Mouse (Mus musculus) midbrain, embryonic 13.5 days (tissue): ENCODE results near the gene Dennd5a. TPM values are rescaled to one million over a fixed set of nuclear protein-coding genes. Genes with fewer than 3 reads are reported as not detected.
"Not testable (repeated sequence)": the region's sequence is repeated elsewhere in the genome, so short reads cannot be mapped to it uniquely, and the experiment has no call there.

Experiments
- ATAC-seq: fragments of 200-750 bp; cut with Nextera tagmentation; 2 replicates; pipeline ENCODE4 v1.8.0; 2017; ENCODE audit warnings: mild to moderate bottlenecking, moderate TSS enrichment, moderate library complexity
- H3K27ac ChIP-seq: fragments of 300-500 bp; sonication (generic); 2 replicates; pipeline ENCODE4 v1.5.1; 2015; ENCODE audit warnings: inconsistent platforms, mild to moderate bottlenecking, moderate library complexity
- H3K27me3 ChIP-seq: fragments of 300-500 bp; sonication (generic); 2 replicates; pipeline ENCODE4 v1.6.1; 2015; ENCODE audit warnings: mild to moderate bottlenecking, inconsistent platforms
- H3K36me3 ChIP-seq: fragments of 300-500 bp; sonication (generic); 2 replicates; pipeline ENCODE4 v1.6.1; 2015; ENCODE audit warnings: mild to moderate bottlenecking, inconsistent platforms
- H3K4me1 ChIP-seq: fragments of 300-500 bp; sonication (generic); replicated peaks from 2 replicates; pipeline ENCODE4 v1.6.1; 2015; ENCODE audit warnings: inconsistent platforms
- H3K4me2 ChIP-seq: fragments of 300-500 bp; sonication (generic); replicated peaks from 2 replicates; pipeline ENCODE4 v1.6.1; 2015; ENCODE audit warnings: moderate library complexity, mild to moderate bottlenecking, inconsistent platforms
- H3K4me3 ChIP-seq: fragments of 300-500 bp; sonication (generic); replicated peaks from 2 replicates; pipeline ENCODE4 v1.5.1; 2015; ENCODE audit warnings: mild to moderate bottlenecking, inconsistent platforms
- H3K9ac ChIP-seq: fragments of 300-500 bp; sonication (generic); replicated peaks from 2 replicates; pipeline ENCODE4 v1.6.1; 2015; ENCODE audit warnings: mild to moderate bottlenecking, inconsistent platforms
- H3K9me3 ChIP-seq: fragments of 300-500 bp; sonication (generic); 2 replicates; pipeline ENCODE4 v1.6.1; 2016; ENCODE audit warnings: mild to moderate bottlenecking, inconsistent platforms
- WGBS: fragments of 180-500 bp; shearing (Covaris S2); methylation state at CpG from one replicate; pipeline ENCODE4 v1.1.7; 2015; 5-methylcytosine and 5-hydroxymethylcytosine counted together
- polyA plus RNA-seq: library from polyadenylated mRNA; unstranded; fragments of >200 nt; fragmentation: Nextera tagmentation; extraction: Ambion mirVana; gene quantifications from 2 replicates; pipeline ENCODE4 v1.2.1, GENCODE M21; 2015

Gene Dennd5a
- polyA plus RNA-seq, 1 experiment from 2014 or later = 44.8 TPM

DNA sequence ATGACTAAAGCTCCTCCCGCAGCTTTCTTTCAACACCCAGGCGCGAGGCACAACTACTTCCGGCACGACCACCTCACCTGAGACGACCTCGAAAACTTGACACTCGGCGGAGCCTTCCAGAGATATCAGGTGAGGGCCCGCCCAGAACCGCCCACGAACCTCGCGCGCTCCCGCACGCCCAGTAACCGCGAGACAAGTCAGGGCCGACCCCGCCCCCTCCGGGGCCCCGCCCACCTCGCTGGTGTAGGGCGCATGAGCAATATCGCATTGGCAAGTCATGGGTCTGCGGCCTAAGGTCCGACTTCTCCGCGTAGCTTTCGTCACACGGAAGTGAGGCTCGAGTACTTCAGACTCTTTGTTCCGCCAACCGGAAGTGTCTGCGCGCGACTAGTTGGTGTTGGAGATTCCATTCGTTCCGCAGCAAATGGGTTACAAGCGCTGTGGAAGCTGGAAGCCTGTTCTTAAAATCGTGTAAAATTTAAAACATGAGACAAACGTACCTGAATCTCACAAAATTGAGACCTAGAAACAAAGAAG lies 25.9 kb upstream of the Dennd5a start:
- Histone ChIP-seq H3K4me3 (peak overlapping the region; percentile 70), H3K4me1 (peaks cover 21% of the 10 kb centered on the region), H3K27ac (peak overlapping the region; percentile 86), H3K9me3 (no peaks in the 10 kb centered on the region), H3K9ac (peak overlapping the region; percentile 79), H3K27me3 (no peaks in the 10 kb centered on the region), H3K36me3 (peaks cover 12% of the 10 kb centered on the region), H3K4me2 (peak overlapping the region; percentile 83)
- under 1% methylated on average over 43 of the region's 43 CpGs for WGBS
- peak; percentile 99 for ATAC-seq

DNA sequence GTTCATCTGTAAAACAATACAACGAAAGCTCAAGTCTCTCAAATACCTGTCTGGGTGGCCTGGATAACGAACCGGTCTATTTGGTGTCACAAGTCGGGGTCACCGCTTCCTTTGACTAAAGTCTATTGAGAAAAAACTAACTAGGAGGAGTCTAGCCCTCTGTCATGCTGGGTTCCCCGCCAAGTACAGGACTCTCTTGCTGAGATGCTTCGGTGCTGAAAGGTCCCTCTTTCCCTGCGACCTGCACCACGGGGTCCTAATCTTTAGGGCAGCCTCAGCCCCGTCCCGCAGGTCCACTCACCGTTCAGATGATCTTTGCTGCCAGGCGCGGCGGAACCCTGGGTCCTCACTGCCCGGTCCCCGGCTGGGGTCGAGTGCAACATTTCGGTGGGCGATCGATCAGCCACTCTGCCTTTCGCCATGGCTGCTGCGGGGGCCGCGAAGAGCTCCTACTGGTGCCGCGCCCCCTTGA lies 25.4 kb upstream of the Dennd5a start:
- under 1% methylated on average over 27 of the region's 27 CpGs for WGBS
- Histone ChIP-seq H3K9ac (peak overlapping the region; percentile 79), H3K9me3 (no peaks in the 10 kb centered on the region), H3K4me3 (peak overlapping the region; percentile 70), H3K4me2 (peak overlapping the region; percentile 83), H3K4me1 (peaks cover 21% of the 10 kb centered on the region), H3K27ac (peak overlapping the region; percentile 86; the same call in 1 of the 2 replicates), H3K36me3 (peaks cover 13% of the 10 kb centered on the region), H3K27me3 (no peaks in the 10 kb centered on the region)
- ATAC-seq = peak; percentile 85

DNA sequence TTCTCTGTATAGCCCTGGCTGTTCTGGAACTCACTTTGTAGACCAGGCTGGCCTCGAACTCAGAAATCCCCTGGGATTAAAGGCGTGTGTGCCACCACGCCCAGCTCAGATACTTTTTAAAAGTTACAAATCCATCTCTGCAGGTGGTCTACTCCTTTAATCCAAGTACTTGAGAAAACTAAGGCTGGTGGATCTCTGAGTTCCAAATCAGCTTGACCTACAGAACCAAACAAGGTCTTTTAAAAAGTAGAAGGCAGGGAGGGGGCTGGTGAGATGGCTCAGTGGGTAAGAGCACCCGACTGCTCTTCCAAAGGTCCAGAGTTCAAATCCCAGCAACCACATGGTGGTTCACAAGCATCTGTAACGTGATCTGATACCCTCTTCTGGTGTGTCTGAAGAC lies 24.3 kb upstream of the Dennd5a start:
- H3K27me3 ChIP-seq, ATAC-seq, H3K27ac ChIP-seq, H3K9ac ChIP-seq, H3K9me3 ChIP-seq: not testable (repeated sequence)
- H3K4me2 ChIP-seq = peak overlapping the region; percentile 83
- peak overlapping the region; percentile 70; the same call in 1 of the 2 replicates for H3K4me3 ChIP-seq
- WGBS = 65% methylated on average over 5 of the region's 5 CpGs
- peaks cover 21% of the 10 kb centered on the region for H3K4me1 ChIP-seq
- H3K36me3 ChIP-seq = peaks cover 24% of the 10 kb centered on the region

DNA sequence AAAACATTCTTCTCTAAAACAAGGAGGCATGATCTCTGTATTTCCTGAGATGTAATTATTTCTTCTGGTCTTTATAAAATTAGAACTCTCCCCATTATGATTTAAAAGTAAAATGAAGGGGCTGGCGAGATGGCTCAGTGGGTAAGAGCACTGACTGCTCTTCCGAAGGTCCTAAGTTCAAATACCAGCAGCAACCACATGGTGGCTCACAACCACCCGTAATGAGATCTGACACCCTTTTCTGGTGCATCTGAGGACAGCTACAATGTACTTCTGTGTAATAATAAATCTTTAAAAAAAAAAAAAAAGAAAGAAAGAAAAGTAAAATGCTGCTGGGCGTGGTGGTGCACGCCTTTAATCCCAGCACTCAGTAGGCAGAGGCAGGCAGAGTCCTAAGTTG lies 16.9 kb upstream of the Dennd5a start:
- H3K9ac ChIP-seq, ATAC-seq, H3K4me1 ChIP-seq, H3K4me2 ChIP-seq, H3K9me3 ChIP-seq, H3K27ac ChIP-seq, H3K27me3 ChIP-seq, H3K4me3 ChIP-seq: not testable (repeated sequence)
- peaks cover 68% of the 10 kb centered on the region for H3K36me3 ChIP-seq
- 69% methylated on average over 5 of the region's 5 CpGs for WGBS

GRCm38 (mm10) chr7:109975966-109976715 lies 15.9 kb upstream of the Dennd5a start:
- WGBS = 91% methylated on average over 6 of the region's 6 CpGs
- no peaks in the 10 kb centered on the region for H3K4me1 ChIP-seq
- no peak overlapping the region for H3K9ac ChIP-seq
- no peak overlapping the region for H3K27ac ChIP-seq
- peaks cover 59% of the 10 kb centered on the region for H3K36me3 ChIP-seq
- H3K27me3 ChIP-seq = no peaks in the 10 kb centered on the region
- no peak overlapping the region for H3K4me3 ChIP-seq
- H3K9me3 ChIP-seq = no peaks in the 10 kb centered on the region
- H3K4me2 ChIP-seq = no peak overlapping the region
- no peak for ATAC-seq

- ATAC-seq = peak; percentile 34; the same call in 1 of the 2 replicates
Measured at GRCm38 (mm10) chr7:109969542-109969941, 9.3 kb upstream of the Dennd5a start.

DNA sequence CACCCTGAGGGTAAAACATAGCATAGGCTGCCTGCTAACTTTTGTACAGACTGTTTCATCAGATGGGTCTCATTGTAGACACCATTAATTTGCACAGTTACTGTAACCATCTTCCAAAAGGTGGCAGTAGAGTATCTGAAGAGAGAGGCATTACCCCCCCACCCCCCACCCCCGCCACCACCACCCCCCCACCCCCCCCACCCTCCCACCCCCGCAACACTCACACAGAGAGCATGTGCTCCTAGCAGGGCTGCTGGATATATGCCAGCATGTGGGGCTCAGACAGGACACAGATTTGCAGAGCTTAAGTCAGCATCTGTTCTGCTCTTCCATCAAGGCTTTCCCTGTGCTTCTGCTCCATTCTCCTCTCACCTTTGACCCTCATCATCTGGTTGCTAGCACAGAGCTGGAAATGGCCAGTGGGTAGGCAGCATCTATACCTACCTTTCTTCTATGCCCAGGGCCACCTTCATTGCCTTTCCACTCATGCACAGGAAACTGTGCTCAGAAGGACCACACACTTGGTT lies 8.7 kb upstream of the Dennd5a start:
- Histone ChIP-seq H3K27ac (peak overlapping the region; percentile 76), H3K9me3 (no peaks in the 10 kb centered on the region), H3K27me3 (no peaks in the 10 kb centered on the region), H3K4me1 (peaks cover 14% of the 10 kb centered on the region), H3K4me3 (no peak overlapping the region), H3K36me3 (peaks cover 6% of the 10 kb centered on the region), H3K4me2 (no peak overlapping the region), H3K9ac (no peak overlapping the region)
- WGBS = 5% methylated on average over 2 of the region's 2 CpGs
- ATAC-seq = peak; percentile 78

More at GRCm38 (mm10) chr7:109969542-109969941, 9.3 kb upstream of the Dennd5a start:
- no peak overlapping the region for H3K4me3 ChIP-seq
- no peak overlapping the region for H3K9ac ChIP-seq
- H3K36me3 ChIP-seq = peaks cover 6% of the 10 kb centered on the region
- no peak overlapping the region for H3K4me2 ChIP-seq
- no peaks in the 10 kb centered on the region for H3K9me3 ChIP-seq
- H3K27ac ChIP-seq = peak overlapping the region; percentile 76
- H3K4me1 ChIP-seq = peaks cover 14% of the 10 kb centered on the region
- H3K27me3 ChIP-seq = no peaks in the 10 kb centered on the region

- Histone ChIP-seq H3K27me3 (no peaks in the 10 kb centered on the region), H3K36me3 (peaks cover 6% of the 10 kb centered on the region), H3K4me1 (peaks cover 14% of the 10 kb centered on the region), H3K4me3 (no peak overlapping the region), H3K27ac (peak overlapping the region; percentile 76), H3K9ac (peak overlapping the region; percentile 23; the same call in 1 of the 2 replicates), H3K9me3 (no peaks in the 10 kb centered on the region), H3K4me2 (no peak overlapping the region)
- peak; percentile 78 for ATAC-seq
- WGBS = 57% methylated on average over 11 of the region's 11 CpGs
Measured at GRCm38 (mm10) chr7:109967805-109968579, 7.7 kb upstream of the Dennd5a start.

GRCm38 (mm10) chr7:109965658-109966057 lies 5.4 kb upstream of the Dennd5a start:
- no peak overlapping the region for H3K4me2 ChIP-seq
- ATAC-seq = no peak
- no peaks in the 10 kb centered on the region for H3K36me3 ChIP-seq

GRCm38 (mm10) chr7:109963707-109964106 lies 3.4 kb upstream of the Dennd5a start:
- 94% methylated on average over 4 of the region's 4 CpGs for WGBS
- no peaks in the 10 kb centered on the region for H3K9me3 ChIP-seq
- no peak overlapping the region for H3K4me3 ChIP-seq
- no peak overlapping the region for H3K4me2 ChIP-seq
- peaks cover 22% of the 10 kb centered on the region for H3K4me1 ChIP-seq
- ATAC-seq = no peak
- H3K27me3 ChIP-seq = no peaks in the 10 kb centered on the region
- no peaks in the 10 kb centered on the region for H3K36me3 ChIP-seq
- no peak overlapping the region for H3K9ac ChIP-seq
- H3K27ac ChIP-seq = no peak overlapping the region

More at GRCm38 (mm10) chr7:109965658-109966057, 5.4 kb upstream of the Dennd5a start:
- no peak overlapping the region for H3K4me3 ChIP-seq
- H3K27ac ChIP-seq = no peak overlapping the region
- H3K9ac ChIP-seq = no peak overlapping the region
- no peaks in the 10 kb centered on the region for H3K27me3 ChIP-seq
- peaks cover 20% of the 10 kb centered on the region for H3K4me1 ChIP-seq
- no peaks in the 10 kb centered on the region for H3K9me3 ChIP-seq

- no peak overlapping the region for H3K4me3 ChIP-seq
- no peak for ATAC-seq
- no peak overlapping the region for H3K9ac ChIP-seq
- no peak overlapping the region for H3K4me2 ChIP-seq
- no peaks in the 10 kb centered on the region for H3K36me3 ChIP-seq
- H3K9me3 ChIP-seq = no peaks in the 10 kb centered on the region
- H3K27ac ChIP-seq = no peak overlapping the region
- 80% methylated on average over 4 of the region's 4 CpGs for WGBS
- peaks cover 26% of the 10 kb centered on the region for H3K4me1 ChIP-seq
- no peaks in the 10 kb centered on the region for H3K27me3 ChIP-seq
Measured at GRCm38 (mm10) chr7:109962596-109962995, 2.3 kb upstream of the Dennd5a start.

GRCm38 (mm10) chr7:109961570-109961969 lies 1.3 kb upstream of the Dennd5a start:
- Histone ChIP-seq H3K27ac (no peak overlapping the region), H3K36me3 (no peaks in the 10 kb centered on the region), H3K9me3 (no peaks in the 10 kb centered on the region), H3K4me2 (no peak overlapping the region), H3K9ac (no peak overlapping the region), H3K27me3 (no peaks in the 10 kb centered on the region), H3K4me1 (peaks cover 34% of the 10 kb centered on the region), H3K4me3 (no peak overlapping the region)
- 83% methylated on average over 2 of the region's 2 CpGs for WGBS
- no peak for ATAC-seq
